Mouse (Mus musculus): ENCODE data around the gene Plxna2.
A peak's percentile ranks its signal among the peaks of the same experiment; 100 is the strongest.

The Plxna2 gene

GRCm38 (mm10) chr1:194772053-194772452 lies 154.0 kb downstream of the Plxna2 start:
- no peak for DNase-seq (ENCODE audit: low read depth, low spot score)

- DNase-seq (ENCODE audit: low read depth, low spot score): no peak
Measured at GRCm38 (mm10) chr1:194773899-194774298, 155.9 kb downstream of the Plxna2 start.

- no peak for DNase-seq (ENCODE audit: low read depth, low spot score)
Measured at GRCm38 (mm10) chr1:194774350-194774749, 156.3 kb downstream of the Plxna2 start.

- peak; percentile 39 for DNase-seq (ENCODE audit: low read depth, low spot score)
Measured at GRCm38 (mm10) chr1:194774754-194775153, 156.7 kb downstream of the Plxna2 start.

- DNase-seq (ENCODE audit: low read depth, low spot score): no peak
Measured at GRCm38 (mm10) chr1:194775656-194776374, 157.8 kb downstream of the Plxna2 start.

- no peak for DNase-seq (ENCODE audit: low read depth, low spot score)
Measured at GRCm38 (mm10) chr1:194776510-194777244, 158.7 kb downstream of the Plxna2 start.

GRCm38 (mm10) chr1:194777608-194778007 lies 159.6 kb downstream of the Plxna2 start:
- DNase-seq (ENCODE audit: low read depth, low spot score): no peak

GRCm38 (mm10) chr1:194780392-194780791 lies 162.4 kb downstream of the Plxna2 start:
- DNase-seq (ENCODE audit: low read depth, low spot score): no peak

- no peak for DNase-seq (ENCODE audit: low read depth, low spot score)
Measured at GRCm38 (mm10) chr1:194780794-194781390, 162.9 kb downstream of the Plxna2 start.

- no peak for DNase-seq (ENCODE audit: low read depth, low spot score)
Measured at GRCm38 (mm10) chr1:194781556-194781955, 163.5 kb downstream of the Plxna2 start.

- no peak for DNase-seq (ENCODE audit: low read depth, low spot score)
Measured at GRCm38 (mm10) chr1:194782325-194782724, 164.3 kb downstream of the Plxna2 start.

GRCm38 (mm10) chr1:194787626-194788025 lies 169.6 kb downstream of the Plxna2 start:
- no peak for DNase-seq (ENCODE audit: low read depth, low spot score)

GRCm38 (mm10) chr1:194793226-194793924 lies 175.4 kb downstream of the Plxna2 start:
- DNase-seq (ENCODE audit: low read depth, low spot score): no peak

- no peak for DNase-seq (ENCODE audit: low read depth, low spot score)
Measured at GRCm38 (mm10) chr1:194795316-194795715, 177.3 kb downstream of the Plxna2 start.

- DNase-seq (ENCODE audit: low read depth, low spot score): no peak
Measured at GRCm38 (mm10) chr1:194797843-194798242, 179.8 kb downstream of the Plxna2 start.

- DNase-seq (ENCODE audit: low read depth, low spot score): no peak
Measured at GRCm38 (mm10) chr1:194798511-194798910, 180.5 kb downstream of the Plxna2 start.

- DNase-seq (ENCODE audit: low read depth, low spot score): no peak
Measured at GRCm38 (mm10) chr1:194808261-194808660, 190.2 kb downstream of the Plxna2 start.

- no peak for DNase-seq (ENCODE audit: low read depth, low spot score)
Measured at GRCm38 (mm10) chr1:194808681-194809080, 190.7 kb downstream of the Plxna2 start.

- no peak for DNase-seq (ENCODE audit: low read depth, low spot score)
Measured at GRCm38 (mm10) chr1:194809600-194809999, 191.6 kb downstream of the Plxna2 start.

GRCm38 (mm10) chr1:194814187-194814586 lies 196.2 kb downstream of the Plxna2 start:
- no peak for DNase-seq (ENCODE audit: low read depth, low spot score)

GRCm38 (mm10) chr1:194815547-194815946 lies 197.5 kb downstream of the Plxna2 start:
- DNase-seq (ENCODE audit: low read depth, low spot score): no peak

GRCm38 (mm10) chr1:194816913-194817312 lies 198.9 kb downstream of the Plxna2 start:
- DNase-seq (ENCODE audit: low read depth, low spot score): peak; percentile 78
